Mouse (Mus musculus): ENCODE data around the gene Ubald2.

- TF ChIP-seq CTCF (IDR thresholded peaks at IDR 0.05; ENCODE audit: low read depth, low read length) (no peak), POLR2A (IDR thresholded peaks at IDR 0.05; ENCODE audit: extremely low read depth, insufficient read depth, low read length) (no peak)
Observed at GRCm38 (mm10) chr11:116400560-116400959, 33.3 kb upstream of the Ubald2 start.
